Comparison of ENCODE assay signal across 21 mouse cellular contexts in the genomic region with DNA sequence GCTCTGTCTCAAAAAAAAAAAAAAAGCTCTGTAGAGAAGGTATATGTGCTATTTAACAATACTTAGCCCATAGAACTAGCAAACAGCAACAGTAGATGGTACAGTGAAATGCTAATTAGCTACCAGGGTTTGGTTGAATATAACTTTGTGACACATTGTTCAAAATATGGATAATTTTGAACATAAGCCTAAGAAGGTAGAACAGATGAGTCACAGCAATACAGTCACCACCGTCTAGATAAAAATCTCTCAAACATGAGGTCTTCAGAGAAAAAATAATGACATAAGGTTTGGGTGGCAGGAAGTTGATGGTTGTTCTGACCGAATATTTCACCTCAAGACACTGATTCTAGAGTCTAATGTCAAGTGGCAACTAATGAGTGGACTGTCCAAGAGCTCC.
A peak's percentile ranks its signal among the peaks of the same experiment; 100 is the strongest.
DNase-seq lines count a peak whose midpoint lies in the region; ATAC-seq and TF ChIP-seq lines count a peak whose summit lies in the region.
"Had no signal": no experiment of that assay in that cellular context is flagged by ENCODE, and none has a peak within 500 bp of the region (broad histone marks: within the 10 kb centered on the region; RNA-seq: fewer than 3 reads in every experiment).

No protein-coding gene starts in this region.

- no peak overlapping the region for H3K4me3 ChIP-seq in embryonic fibroblast, embryonic 13.5 days (ENCODE audit: insufficient read depth, low read length)
- H3K4me3 ChIP-seq: embryonic facial prominence, embryonic 13.5 days; embryonic facial prominence, embryonic 15.5 days; forebrain, embryonic 13.5 days; forebrain, embryonic 15.5 days had no signal

- ATAC-seq in inflammation-experienced regulatory T-cells, adult 6 months: no peak
- ATAC-seq: forebrain, embryonic 13.5 days; forebrain, embryonic 15.5 days; forebrain, postnatal 0 days had no signal

- peak overlapping the region; percentile 49 for H3K27ac ChIP-seq in embryonic fibroblast, embryonic 13.5 days (ENCODE audit: insufficient read depth, low read length)
- H3K27ac ChIP-seq: embryonic facial prominence, embryonic 13.5 days; embryonic facial prominence, embryonic 15.5 days; forebrain, embryonic 13.5 days; forebrain, embryonic 15.5 days had no signal

- DNase-seq in heart, adult 11 months: peak; percentile 24
- no peak for DNase-seq in heart, postnatal 10 days
- peak; percentile 32 for DNase-seq in 3T3-L1 (ENCODE audit: low read depth, low spot score)
- DNase-seq in lung, adult 18-20 months: no peak
- no peak for DNase-seq in cerebellum, postnatal 25 days
- DNase-seq: adrenal gland, adult 2 months; adrenal gland, postnatal 10 days; adrenal gland, postnatal 25 days; cerebellum, adult 11-12 months; cerebellum, adult 2 months; cerebellum, adult 9-10 months; cerebellum, postnatal 10 days; cerebellum, postnatal 36 days; embryo, embryonic 11 days; forebrain, postnatal 0 days had no signal

- TF ChIP-seq CTCF in embryonic fibroblast, embryonic 13.5 days (IDR thresholded peaks at IDR 0.05; ENCODE audit: borderline replicate concordance, insufficient read depth, low read length): no peak

- intact Hi-C loops in heart, postnatal 10 days (cut with DNase I): no loop called here

- peaks cover 8% of the 10 kb centered on the region for H3K4me1 ChIP-seq in embryonic fibroblast, embryonic 13.5 days (ENCODE audit: control insufficient read depth, insufficient read depth, low read length)
- H3K4me1 ChIP-seq: embryonic facial prominence, embryonic 13.5 days; embryonic facial prominence, embryonic 15.5 days; forebrain, embryonic 13.5 days; forebrain, embryonic 15.5 days had no signal

- TF ChIP-seq POLR2A in embryonic fibroblast, embryonic 13.5 days (IDR thresholded peaks at IDR 0.05; ENCODE audit: low read depth, low read length): no peak

Comparison
In these comparisons a context has a peak if more than half of its experiments do, and no peak if none do; other contexts are left out.
1. DNase-seq: peak in heart, adult 11 months (single experiment) and 3T3-L1 (single experiment); none in heart, postnatal 10 days (0 of 2), lung, adult 18-20 months (0 of 2) and cerebellum, postnatal 25 days (0 of 2).